Mouse (Mus musculus) heart, adult 10 weeks (tissue): ENCODE results near the gene Grk6. TPM values are rescaled to one million over a fixed set of nuclear protein-coding genes. Genes with fewer than 3 reads are reported as not detected.

Experiments
- polyA plus RNA-seq: library from polyadenylated mRNA; stranded (reverse); fragments of 350-450 nt; fragmentation: Illumina TruSeq; extraction: RNeasy Lipid Tissue Mini Kit (QIAGEN cat#74804); gene quantifications from one replicate; pipeline ENCODE4 v1.2.3, GENCODE M21; 2014; ENCODE audit warnings: low read depth, low replicate concordance

The Grk6 gene
- polyA plus RNA-seq, result 19.9 TPM

GRCm38 (mm10) chr13:55444937-55445315 lies at the start of gene Grk6:
TSS of gene Grk6 (plus strand) at chr13:55445072.

DNA sequence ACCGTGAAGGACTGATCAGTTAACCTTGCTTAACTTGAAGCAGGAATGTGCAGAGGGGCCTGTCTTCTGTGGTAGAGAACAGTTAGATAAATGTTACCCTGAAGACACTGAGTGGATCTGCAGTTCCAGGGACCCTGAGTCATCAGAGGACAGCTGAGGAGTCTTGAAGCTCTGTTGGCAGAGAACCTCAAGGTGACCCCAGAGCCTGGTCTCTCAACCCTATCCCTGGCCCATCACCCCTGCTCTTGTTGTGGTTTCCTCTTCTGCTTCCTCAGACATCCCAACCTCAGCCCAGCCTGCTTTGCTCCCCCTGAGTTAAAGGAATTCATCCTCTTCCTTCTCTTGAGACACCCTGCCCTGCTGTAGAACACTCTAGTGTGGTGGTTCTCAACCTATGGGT lies 46.8 kb upstream of the Grk6 start, which contains the start of gene Slc34a1:
TSS of gene Slc34a1 (plus strand) at position 100 of the 400 bp plus-strand sequence.

GRCm38 (mm10) chr13:55414743-55415380 lies 30.0 kb upstream of the Grk6 start, which contains the start of gene Pfn3:
TSS of gene Pfn3 (minus strand) at chr13:55415232.

GRCm38 (mm10) chr13:55426613-55427012 lies 18.3 kb upstream of the Grk6 start, which contains the start of gene F12:
TSS of gene F12 (minus strand) at chr13:55426793.

GRCm38 (mm10) chr13:55464027-55464884 lies 19.4 kb downstream of the Grk6 start, which contains the start of gene Prr7:
TSS of gene Prr7 (plus strand) at chr13:55464267.

GRCm38 (mm10) chr13:55487578-55488498 lies 43.0 kb downstream of the Grk6 start, which contains the start of gene Dbn1:
TSS of gene Dbn1 (minus strand) at chr13:55488111.

Other genes with a start within 250 kb of the Grk6 start
- gene Nsd1, start 235.3 kb upstream of the Grk6 start, polyA plus RNA-seq, result 22.6 TPM
- gene Prelid1, start 124.6 kb upstream of the Grk6 start, polyA plus RNA-seq, result 35.7 TPM
- 62.0 TPM for gene Rab24, start 123.1 kb upstream of the Grk6 start, polyA plus RNA-seq
- gene Mxd3, start 115.2 kb upstream of the Grk6 start, polyA plus RNA-seq, result not detected
- gene Lman2, start 82.3 kb upstream of the Grk6 start, polyA plus RNA-seq, result 50.8 TPM
- 0.58 TPM for gene Rgs14, start 75.3 kb upstream of the Grk6 start, polyA plus RNA-seq
- not detected for gene Slc34a1, start 46.9 kb upstream of the Grk6 start, polyA plus RNA-seq
- not detected for gene Pfn3, start 29.8 kb upstream of the Grk6 start, polyA plus RNA-seq
- not detected for gene F12, start 18.3 kb upstream of the Grk6 start, polyA plus RNA-seq
- gene Prr7, start 19.2 kb downstream of the Grk6 start, polyA plus RNA-seq, result not detected
- 7.0 TPM for gene Dbn1, start 43.0 kb downstream of the Grk6 start, polyA plus RNA-seq
- gene Pdlim7, start 68.6 kb downstream of the Grk6 start, polyA plus RNA-seq, result 65.4 TPM
- gene Dok3, start 84.2 kb downstream of the Grk6 start, polyA plus RNA-seq, result 2.6 TPM
- 15.0 TPM for gene Ddx41, start 91.6 kb downstream of the Grk6 start, polyA plus RNA-seq
- gene Fam193b, start 126.0 kb downstream of the Grk6 start, polyA plus RNA-seq, result 48.4 TPM
- gene Tmed9, start 128.7 kb downstream of the Grk6 start, polyA plus RNA-seq, result 97.7 TPM
- 10.3 TPM for gene B4galt7, start 154.8 kb downstream of the Grk6 start, polyA plus RNA-seq
- 17.0 TPM for gene Caml, start 177.9 kb downstream of the Grk6 start, polyA plus RNA-seq
- 25.7 TPM for gene Ddx46, start 190.0 kb downstream of the Grk6 start, polyA plus RNA-seq
- 44.1 TPM for gene B230219D22Rik, start 248.1 kb downstream of the Grk6 start, polyA plus RNA-seq